Mouse (Mus musculus) limb, embryonic 10.5 days (tissue): ENCODE measurements around the gene 4930426L09Rik. TPM values are rescaled to one million over a fixed set of nuclear protein-coding genes. Genes with fewer than 3 reads are reported as not detected.

ENCODE experiments used
- DNase-seq: peaks from one replicate; pipeline ENCODE4 v3.0.0-alpha.2; 2017; ENCODE audit warnings: low spot score
- H3K27ac ChIP-seq: fragments of 300-500 bp; sonication (generic); 2 replicates; pipeline ENCODE4 v1.5.1; 2016; ENCODE audit warnings: mild to moderate bottlenecking
- H3K27me3 ChIP-seq: fragments of 300-500 bp; sonication (generic); 2 replicates; pipeline ENCODE4 v1.6.1; 2016; ENCODE audit warnings: low read depth, mild to moderate bottlenecking; ENCODE audit not compliant: poor library complexity, severe bottlenecking
- H3K36me3 ChIP-seq: fragments of 300-500 bp; sonication (generic); 2 replicates; pipeline ENCODE4 v1.6.1; 2016; ENCODE audit warnings: mild to moderate bottlenecking, moderate library complexity
- H3K4me1 ChIP-seq: fragments of 300-500 bp; sonication (generic); 2 replicates; pipeline ENCODE4 v1.6.1; 2016
- H3K4me3 ChIP-seq: fragments of 300-500 bp; sonication (generic); 2 replicates; pipeline ENCODE4 v1.5.1; 2016; ENCODE audit warnings: mild to moderate bottlenecking, moderate library complexity
- H3K9me3 ChIP-seq: fragments of 300-500 bp; sonication (generic); replicated peaks from 2 replicates; pipeline ENCODE4 v1.6.1; 2016; ENCODE audit warnings: mild to moderate bottlenecking
- WGBS: fragments of 180-500 bp; shearing (Covaris S2); methylation state at CpG from one replicate; pipeline ENCODE4 v1.1.7; 2016; 5-methylcytosine and 5-hydroxymethylcytosine counted together
- polyA plus RNA-seq: library from polyadenylated mRNA; unstranded; fragments of >200 nt; fragmentation: Nextera tagmentation; extraction: Ambion mirVana; gene quantifications from 2 replicates; pipeline ENCODE4 v1.2.1, GENCODE M21; 2016

Gene 4930426L09Rik
- polyA plus RNA-seq, 1 experiment from 2014 or later, result 0.25 TPM

DNA sequence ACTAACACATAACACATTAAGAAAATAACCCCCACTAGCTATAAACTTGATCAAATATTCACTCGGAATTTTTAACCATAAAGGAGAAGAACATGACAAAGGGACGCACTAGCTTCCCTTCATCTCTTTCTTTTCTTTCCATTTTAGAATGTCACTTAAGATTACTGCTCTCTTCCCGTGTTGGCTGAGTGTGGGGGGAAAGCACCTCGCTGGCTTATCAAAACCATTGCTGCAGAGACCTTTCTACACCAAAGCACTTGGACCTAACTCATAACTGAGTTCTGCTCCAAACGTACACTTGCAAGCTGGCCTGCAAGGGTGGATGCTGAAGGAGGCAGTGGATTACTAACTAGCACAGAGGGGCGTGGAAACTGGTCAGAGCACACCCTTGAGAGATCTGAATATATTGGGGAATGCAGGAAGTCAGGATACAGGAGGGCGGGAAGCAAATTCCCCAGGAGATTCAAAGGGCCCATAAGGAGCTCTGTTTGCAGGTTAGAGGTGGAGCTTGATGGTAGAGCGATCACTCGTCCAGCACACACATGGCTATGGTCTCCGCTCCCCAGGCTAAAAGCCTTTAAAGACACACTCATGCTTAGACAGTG is 20.8 kb upstream of the 4930426L09Rik start:
- 88% methylated on average over 10 of the region's 10 CpGs for WGBS
- no peak for DNase-seq

GRCm38 (mm10) chr2:18979046-18979445 is 19.1 kb upstream of the 4930426L09Rik start:
- no peak overlapping the region for H3K4me3 ChIP-seq
- H3K4me1 ChIP-seq, result peaks cover 13% of the 10 kb centered on the region
- no peak overlapping the region for H3K27ac ChIP-seq
- no peaks in the 10 kb centered on the region for H3K9me3 ChIP-seq
- no peaks in the 10 kb centered on the region for H3K27me3 ChIP-seq
- WGBS, result 90% methylated on average over 4 of the region's 4 CpGs
- H3K36me3 ChIP-seq, result no peaks in the 10 kb centered on the region
- DNase-seq, result no peak

More for the DNA sequence above, 20.8 kb upstream of the 4930426L09Rik start:
- Histone ChIP-seq H3K27me3 (no peaks in the 10 kb centered on the region), H3K9me3 (no peaks in the 10 kb centered on the region; the same call in 1 of the 2 replicates), H3K4me3 (no peak overlapping the region), H3K36me3 (no peaks in the 10 kb centered on the region), H3K4me1 (peaks cover 8% of the 10 kb centered on the region; the same call in 1 of the 2 replicates), H3K27ac (no peak overlapping the region)

- Histone ChIP-seq H3K9me3 (no peaks in the 10 kb centered on the region), H3K36me3 (no peaks in the 10 kb centered on the region), H3K4me3 (no peak overlapping the region), H3K27ac (no peak overlapping the region), H3K27me3 (no peaks in the 10 kb centered on the region), H3K4me1 (peaks cover 13% of the 10 kb centered on the region)
- WGBS, result 87% methylated on average over 7 of the region's 7 CpGs
- DNase-seq, result no peak
These were observed 18.5 kb upstream of the 4930426L09Rik start for GRCm38 (mm10) chr2:18979675-18980074.

- Histone ChIP-seq H3K4me3 (no peak overlapping the region), H3K9me3 (no peaks in the 10 kb centered on the region), H3K27ac (no peak overlapping the region), H3K36me3 (no peaks in the 10 kb centered on the region), H3K4me1 (peaks cover 8% of the 10 kb centered on the region), H3K27me3 (no peaks in the 10 kb centered on the region)
- WGBS, result 81% methylated on average over 6 of the region's 6 CpGs
- DNase-seq, result no peak
These were observed 15.6 kb upstream of the 4930426L09Rik start for GRCm38 (mm10) chr2:18982581-18982980.

- DNase-seq, result no peak
- no peak overlapping the region for H3K4me3 ChIP-seq
- H3K9me3 ChIP-seq, result no peaks in the 10 kb centered on the region
- H3K4me1 ChIP-seq, result peaks cover 8% of the 10 kb centered on the region
- H3K36me3 ChIP-seq, result no peaks in the 10 kb centered on the region
- H3K27ac ChIP-seq, result no peak overlapping the region
- H3K27me3 ChIP-seq, result no peaks in the 10 kb centered on the region
These were observed 14.6 kb upstream of the 4930426L09Rik start for GRCm38 (mm10) chr2:18983546-18983945.

- WGBS, result 92% methylated on average over 15 of the region's 15 CpGs
These were observed 13.9 kb upstream of the 4930426L09Rik start for GRCm38 (mm10) chr2:18984095-18984847.

GRCm38 (mm10) chr2:18985506-18985905 is 12.6 kb upstream of the 4930426L09Rik start:
- DNase-seq, result no peak
- Histone ChIP-seq H3K4me1 (peaks cover 5% of the 10 kb centered on the region), H3K9me3 (no peaks in the 10 kb centered on the region), H3K27me3 (no peaks in the 10 kb centered on the region), H3K36me3 (no peaks in the 10 kb centered on the region), H3K27ac (no peak overlapping the region), H3K4me3 (no peak overlapping the region)
- WGBS, result 88% methylated on average over 3 of the region's 3 CpGs

More at GRCm38 (mm10) chr2:18984095-18984847, 13.9 kb upstream of the 4930426L09Rik start:
- Histone ChIP-seq H3K4me3 (no peak overlapping the region), H3K36me3 (no peaks in the 10 kb centered on the region), H3K27ac (no peak overlapping the region), H3K9me3 (no peaks in the 10 kb centered on the region), H3K27me3 (no peaks in the 10 kb centered on the region), H3K4me1 (peaks cover 8% of the 10 kb centered on the region)
- no peak for DNase-seq

DNA sequence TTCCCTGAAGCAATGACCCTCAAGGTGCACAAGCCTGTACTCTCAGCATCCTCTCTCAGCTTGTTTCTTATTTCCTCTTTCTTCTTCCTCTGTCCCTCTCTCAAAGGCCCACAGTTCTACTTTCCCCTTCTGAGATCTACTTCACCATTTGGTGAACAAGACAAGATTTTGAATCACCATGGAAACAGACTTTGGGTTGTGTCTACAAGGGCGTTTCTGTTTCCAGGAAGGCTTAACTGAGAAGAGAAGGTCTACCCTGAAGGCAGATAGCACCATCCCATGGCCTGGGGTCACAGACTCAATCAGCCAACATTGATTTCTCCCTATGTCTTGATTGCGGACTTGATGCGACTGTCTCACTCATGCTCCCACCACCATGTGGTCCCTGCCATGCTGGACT is 9.3 kb upstream of the 4930426L09Rik start:
- Histone ChIP-seq H3K27ac (no peak overlapping the region), H3K27me3 (no peaks in the 10 kb centered on the region), H3K9me3 (no peaks in the 10 kb centered on the region), H3K4me1 (peaks cover 13% of the 10 kb centered on the region), H3K4me3 (no peak overlapping the region), H3K36me3 (no peaks in the 10 kb centered on the region)
- 84% methylated on average over 3 of the region's 3 CpGs for WGBS
- DNase-seq, result no peak

- Histone ChIP-seq H3K4me3 (no peak overlapping the region), H3K9me3 (no peaks in the 10 kb centered on the region), H3K27ac (no peak overlapping the region), H3K36me3 (no peaks in the 10 kb centered on the region), H3K27me3 (no peaks in the 10 kb centered on the region), H3K4me1 (peaks cover 49% of the 10 kb centered on the region)
- 81% methylated on average over 7 of the region's 7 CpGs for WGBS
- no peak for DNase-seq
These were observed 5.3 kb upstream of the 4930426L09Rik start for GRCm38 (mm10) chr2:18992512-18993510.

- Histone ChIP-seq H3K4me1 (peaks cover 57% of the 10 kb centered on the region), H3K27me3 (peaks cover 13% of the 10 kb centered on the region), H3K36me3 (no peaks in the 10 kb centered on the region), H3K27ac (peak overlapping the region; percentile 89; the same call in 1 of the 2 replicates), H3K4me3 (peak overlapping the region; percentile 72), H3K9me3 (no peaks in the 10 kb centered on the region)
- under 1% methylated on average over 25 of the region's 25 CpGs for WGBS
- DNase-seq, result peak; percentile 55
These were observed 1.5 kb upstream of the 4930426L09Rik start for GRCm38 (mm10) chr2:18996451-18997211.

DNA sequence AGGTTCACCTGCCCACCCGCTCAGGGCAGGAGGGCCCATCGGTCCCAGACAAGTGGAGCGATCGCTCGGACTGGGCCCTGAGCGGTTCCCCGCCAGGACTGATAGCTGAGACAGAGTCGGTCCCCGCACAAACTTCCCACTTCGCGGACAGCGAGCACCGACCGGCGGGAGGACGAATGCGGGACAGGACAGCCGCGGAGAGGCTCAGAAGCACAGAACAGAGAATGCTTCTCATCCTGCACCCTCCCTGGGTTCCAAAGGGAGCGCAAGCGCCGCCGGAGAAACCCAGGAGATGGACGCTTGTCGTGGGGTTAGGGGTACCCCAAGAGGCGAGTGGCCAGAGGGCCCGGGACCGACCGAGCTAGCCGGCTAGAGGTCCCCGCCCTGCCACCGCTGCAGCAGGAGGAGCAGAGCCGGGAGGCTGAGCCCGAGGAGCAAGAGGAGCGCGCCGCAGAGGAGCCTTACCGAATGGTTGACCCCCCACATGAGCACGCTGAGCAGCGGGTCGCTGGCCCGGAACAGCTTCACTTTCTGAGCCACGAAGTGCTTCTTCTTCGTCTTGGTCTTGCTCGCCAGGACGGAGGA is 664 bp upstream of the 4930426L09Rik start:
- H3K27me3 ChIP-seq, result peaks cover 13% of the 10 kb centered on the region
- under 1% methylated on average over 46 of the region's 46 CpGs for WGBS

GRCm38 (mm10) chr2:18999395-18999794 is 1.3 kb downstream of the 4930426L09Rik start:
- H3K27me3 ChIP-seq, result peaks cover 17% of the 10 kb centered on the region
- peaks cover 39% of the 10 kb centered on the region for H3K4me1 ChIP-seq
- DNase-seq, result no peak
- no peaks in the 10 kb centered on the region for H3K9me3 ChIP-seq
- no peaks in the 10 kb centered on the region for H3K36me3 ChIP-seq
- H3K4me3 ChIP-seq, result no peak overlapping the region
- no peak overlapping the region for H3K27ac ChIP-seq
- WGBS, result 86% methylated on average over 2 of the region's 2 CpGs

More for the DNA sequence above, 664 bp upstream of the 4930426L09Rik start:
- Histone ChIP-seq H3K27ac (peak overlapping the region; percentile 89), H3K4me1 (peaks cover 57% of the 10 kb centered on the region), H3K9me3 (no peaks in the 10 kb centered on the region), H3K4me3 (peak overlapping the region; percentile 72), H3K36me3 (no peaks in the 10 kb centered on the region)
- DNase-seq, result peak; percentile 78
